Mouse (Mus musculus) right cerebral cortex, postnatal 4 days (tissue): ENCODE measurements around the gene Vmn1r226.

Source experiments
- DNase-seq: peaks from one replicate; pipeline ENCODE4 v3.0.0-alpha.2; 2022

The Vmn1r226 gene

GRCm38 (mm10) chr17:20682543-20682942 is at the start of gene Vmn1r226:
Gene Vmn1r226, plus strand, starts transcription at chr17:20682843.
- no peak for DNase-seq

- no peak for DNase-seq
Measured at GRCm38 (mm10) chr17:20729543-20729942, 46.9 kb downstream of the Vmn1r226 start, which contains the start of gene Vmn1r227. Gene Vmn1r227, plus strand, starts transcription at chr17:20729843.
